Mouse (Mus musculus): ENCODE data around the gene Gm38431. TPM values are rescaled to one million over a fixed set of nuclear protein-coding genes. Genes with fewer than 3 reads are reported as not detected.
A peak's percentile ranks its signal among the peaks of the same experiment; 100 is the strongest.

The Gm38431 gene
- polyA plus RNA-seq, 1 experiment from 2014 or later, result 1.3 TPM

- Histone ChIP-seq H3K9me3 (ENCODE audit: control insufficient read depth, low read length) (no peaks in the 10 kb centered on the region), H3K9ac (ENCODE audit: low read depth, low read length) (no peak overlapping the region), H3K27ac (ENCODE audit: low read depth, low read length) (no peak overlapping the region), H3K36me3 (ENCODE audit: control insufficient read depth, insufficient read depth, low read length) (no peaks in the 10 kb centered on the region), H3K27me3 (replicated peaks; ENCODE audit: control insufficient read depth, insufficient read depth, low read length) (peaks cover 39% of the 10 kb centered on the region), H3K4me1 (ENCODE audit: control insufficient read depth, insufficient read depth, low read depth, low read length) (no peaks in the 10 kb centered on the region), H3K4me3 (ENCODE audit: low read length) (no peak overlapping the region), H3K4me2 (ENCODE audit: low read length) (no peak overlapping the region)
- ATAC-seq, result no peak
- 86% methylated on average over 2 of the region's 2 CpGs for WGBS
These were observed 73.2 kb downstream of the Gm38431 start for GRCm38 (mm10) chr9:21018600-21018999.

MicroRNAs encoded within 50 kb of the gene (microRNA counts, 519-probe panel; counts per million panel counts)
- microRNA mmu-miR-1900, result 2,680 counts per million, percentile 71 among the panel's probes with 10 or more counts

Small RNA genes within 50 kb of the gene (microRNA-seq; reads per million reads assigned to microRNA genes)
- gene Mir1900, result not detected
- 0.62 reads per million for gene Mir7082

Other genes starting within 250 kb of the Gm38431 start
- gene A230050P20Rik, start 223.4 kb downstream of the Gm38431 start, polyA plus RNA-seq (2015; fragmentation: Nextera tagmentation; extraction: Ambion mirVana), result 18.1 and 22.6 TPM in 2 replicates
- 15.6 and 18.1 TPM in 2 replicates for gene Angptl6, start 212.3 kb downstream of the Gm38431 start, polyA plus RNA-seq (2015; fragmentation: Nextera tagmentation; extraction: Ambion mirVana)
- gene Ppan, start 203.8 kb downstream of the Gm38431 start, polyA plus RNA-seq (2015; fragmentation: Nextera tagmentation; extraction: Ambion mirVana), result 44.4 and 48.0 TPM in 2 replicates
- 243 and 247 TPM in 2 replicates for gene Eif3g, start 193.4 kb downstream of the Gm38431 start, polyA plus RNA-seq (2015; fragmentation: Nextera tagmentation; extraction: Ambion mirVana)
- 49.5 and 64.2 TPM in 2 replicates for gene Dnmt1, start 132.1 kb downstream of the Gm38431 start, polyA plus RNA-seq (2015; fragmentation: Nextera tagmentation; extraction: Ambion mirVana)
- 9.5 and 10.3 TPM in 2 replicates for gene S1pr2, start 115.2 kb downstream of the Gm38431 start, polyA plus RNA-seq (2015; fragmentation: Nextera tagmentation; extraction: Ambion mirVana)
- gene Mrpl4, start 89.3 kb downstream of the Gm38431 start, polyA plus RNA-seq (2015; fragmentation: Nextera tagmentation; extraction: Ambion mirVana), result 112 and 114 TPM in 2 replicates
- 3.4 and 5.3 TPM in 2 replicates for gene Icam1, start 76.0 kb downstream of the Gm38431 start, polyA plus RNA-seq (2015; fragmentation: Nextera tagmentation; extraction: Ambion mirVana)
- gene Icam4, start 62.6 kb downstream of the Gm38431 start, polyA plus RNA-seq (2015; fragmentation: Nextera tagmentation; extraction: Ambion mirVana), result 0.27 and 0.29 TPM in 2 replicates
- gene Icam5, start 59.9 kb downstream of the Gm38431 start, polyA plus RNA-seq (2015; fragmentation: Nextera tagmentation; extraction: Ambion mirVana), result 2.8 and 3.2 TPM in 2 replicates
- gene Zglp1, start 24.9 kb downstream of the Gm38431 start, polyA plus RNA-seq (2015; fragmentation: Nextera tagmentation; extraction: Ambion mirVana), result 1.5 and 2.1 TPM in 2 replicates
- 1.3 and 2.2 TPM in 2 replicates for gene Gm49373, start 18.9 kb downstream of the Gm38431 start, polyA plus RNA-seq (2015; fragmentation: Nextera tagmentation; extraction: Ambion mirVana)
- gene Fdx1l, start 18.4 kb downstream of the Gm38431 start, polyA plus RNA-seq (2015; fragmentation: Nextera tagmentation; extraction: Ambion mirVana), result 75.2 and 80.8 TPM in 2 replicates
- gene Raver1, start within 50 bp of the Gm38431 start, polyA plus RNA-seq (2015; fragmentation: Nextera tagmentation; extraction: Ambion mirVana), result 25.9 and 35.9 TPM in 2 replicates
- gene Tyk2, start 39.2 kb upstream of the Gm38431 start, polyA plus RNA-seq (2015; fragmentation: Nextera tagmentation; extraction: Ambion mirVana), result 9.5 and 10.5 TPM in 2 replicates
- 204 and 211 TPM in 2 replicates for gene Cdc37, start 58.0 kb upstream of the Gm38431 start, polyA plus RNA-seq (2015; fragmentation: Nextera tagmentation; extraction: Ambion mirVana)
- gene Pde4a, start 73.7 kb upstream of the Gm38431 start, polyA plus RNA-seq (2015; fragmentation: Nextera tagmentation; extraction: Ambion mirVana), result 47.7 and 50.5 TPM in 2 replicates
- 71.5 and 72.0 TPM in 2 replicates for gene Keap1, start 147.4 kb upstream of the Gm38431 start, polyA plus RNA-seq (2015; fragmentation: Nextera tagmentation; extraction: Ambion mirVana)
- gene S1pr5, start 156.4 kb upstream of the Gm38431 start, polyA plus RNA-seq (2015; fragmentation: Nextera tagmentation; extraction: Ambion mirVana), result 5.5 and 5.7 TPM in 2 replicates
- gene Atg4d, start 173.3 kb upstream of the Gm38431 start, polyA plus RNA-seq (2015; fragmentation: Nextera tagmentation; extraction: Ambion mirVana), result 52.6 and 52.8 TPM in 2 replicates
- 14.5 and 16.8 TPM in 2 replicates for gene Kri1, start 196.0 kb upstream of the Gm38431 start, polyA plus RNA-seq (2015; fragmentation: Nextera tagmentation; extraction: Ambion mirVana)
- gene Cdkn2d, start 199.4 kb upstream of the Gm38431 start, polyA plus RNA-seq (2015; fragmentation: Nextera tagmentation; extraction: Ambion mirVana), result 121 and 138 TPM in 2 replicates
- 2.8 and 2.9 TPM in 2 replicates for gene Ap1m2, start 220.3 kb upstream of the Gm38431 start, polyA plus RNA-seq (2015; fragmentation: Nextera tagmentation; extraction: Ambion mirVana)
- 63.9 and 78.0 TPM in 2 replicates for gene Slc44a2, start 228.7 kb upstream of the Gm38431 start, polyA plus RNA-seq (2015; fragmentation: Nextera tagmentation; extraction: Ambion mirVana)

Data from hindbrain, embryonic 16.5 days (tissue).